ENCODE assay signal across 9 mouse cellular contexts in the genomic region with DNA sequence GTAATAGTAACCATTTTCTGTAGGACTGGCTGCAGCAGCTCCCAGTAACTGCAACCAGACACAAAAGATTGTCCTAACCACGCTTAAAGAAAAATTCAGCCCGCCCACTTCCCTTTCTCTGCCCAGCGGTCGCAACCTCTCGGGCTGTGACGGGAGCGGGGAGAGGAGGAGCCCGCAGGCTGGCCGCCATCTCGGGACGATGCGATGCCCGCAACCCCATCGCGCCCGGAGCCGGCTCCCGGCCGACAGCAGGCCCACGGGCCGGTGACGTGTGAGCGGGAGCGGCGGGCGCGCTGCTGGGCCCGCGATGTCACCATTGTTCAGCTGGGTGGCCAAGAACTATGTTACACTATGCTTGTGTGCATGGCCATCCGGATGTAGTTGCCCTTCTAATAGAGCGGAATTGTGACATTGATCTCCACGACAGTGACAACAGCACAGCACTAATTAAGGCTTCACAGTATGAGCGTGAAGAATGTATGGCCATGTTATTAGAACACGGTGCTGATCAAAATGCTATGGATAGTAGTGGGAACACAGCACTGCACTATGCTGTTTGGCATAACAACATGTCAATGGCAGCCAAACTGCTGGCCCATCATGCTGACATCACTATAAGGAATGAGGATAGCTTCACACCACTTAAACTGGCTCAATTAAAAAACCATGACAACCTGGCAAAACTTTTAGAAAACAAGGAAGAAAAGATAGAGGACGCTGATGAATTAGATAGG. TPM values are rescaled to one million over a fixed set of nuclear protein-coding genes. Genes with fewer than 3 reads are reported as not detected.
DNase-seq lines count a peak whose midpoint lies in the region; ATAC-seq and TF ChIP-seq lines count a peak whose summit lies in the region.
"Had no signal": no experiment of that assay in that cellular context is flagged by ENCODE, and none has a peak within 500 bp of the region (broad histone marks: within the 10 kb centered on the region; RNA-seq: fewer than 3 reads in every experiment).

No protein-coding gene starts in this region.

- peak overlapping the region; percentile 55 for H3K4me3 ChIP-seq in ES-Bruce4 (ENCODE audit: low read depth, low read length)
- H3K4me3 ChIP-seq in forebrain, embryonic 11.5 days (ENCODE audit: low read depth, low read length): peak overlapping the region; percentile 22
- H3K4me3 ChIP-seq in heart, embryonic 16.5 days (ENCODE audit: low read length): peak overlapping the region; percentile 56
- peak overlapping the region; percentile 38 for H3K4me3 ChIP-seq in small intestine, adult 2 months (ENCODE audit: low read depth, low read length)

- TF ChIP-seq POLR2A in ES-Bruce4 (IDR thresholded peaks at IDR 0.05; ENCODE audit: insufficient read depth, low read length): no peak
- TF ChIP-seq POLR2A in small intestine, adult 2 months (IDR thresholded peaks at IDR 0.05; ENCODE audit: low read depth, low read length): no peak

- no peak overlapping the region for H3K27ac ChIP-seq in ES-Bruce4 (ENCODE audit: insufficient read depth, low read length)
- no peak overlapping the region for H3K27ac ChIP-seq in forebrain, embryonic 11.5 days (ENCODE audit: low read depth, low read length)
- no peak overlapping the region for H3K27ac ChIP-seq in heart, embryonic 16.5 days (ENCODE audit: low read length)
- H3K27ac ChIP-seq in small intestine, adult 2 months (ENCODE audit: insufficient read depth, low read depth, low read length): no peak overlapping the region
- H3K27ac ChIP-seq: macrophage had no signal

- no peaks in the 10 kb centered on the region for H3K36me3 ChIP-seq in ES-Bruce4 (ENCODE audit: control insufficient read depth, insufficient read depth, low read length, poor library complexity, severe bottlenecking)
- no peaks in the 10 kb centered on the region for H3K36me3 ChIP-seq in forebrain, embryonic 11.5 days (ENCODE audit: control insufficient read depth, insufficient read depth, low read length)
- no peaks in the 10 kb centered on the region for H3K36me3 ChIP-seq in heart, embryonic 16.5 days (ENCODE audit: control insufficient read depth, insufficient read depth)
- H3K36me3 ChIP-seq in small intestine, adult 2 months (ENCODE audit: control insufficient read depth, insufficient read depth, low read length): no peaks in the 10 kb centered on the region

- DNase-seq in adrenal gland, postnatal 4 days (ENCODE audit: low spot score in 2 of 2): peak; percentile 7 to 17
- DNase-seq in forebrain, embryonic 11.5 days (ENCODE audit: low spot score): peak; percentile 71
- DNase-seq in kidney, postnatal 10 days: peak; percentile 79
- peak; percentile 23 for DNase-seq in lung, postnatal 25 days (ENCODE audit: low spot score)

- peak overlapping the region; percentile 46 for H3K4me2 ChIP-seq in forebrain, embryonic 11.5 days (ENCODE audit: low read depth, low read length, severe bottlenecking)
- H3K4me2 ChIP-seq in heart, embryonic 16.5 days (ENCODE audit: low read depth, low read length): peak overlapping the region; percentile 86

- ATAC-seq in forebrain, embryonic 11.5 days (replicated peaks; ENCODE audit: low FRiP score): peak; percentile 61
- no peak for ATAC-seq in heart, embryonic 16.5 days (replicated peaks; ENCODE audit: extremely low read depth, insufficient read depth, low FRiP score)
- ATAC-seq in inflammation-experienced regulatory T-cells, adult 6 months: no peak

- no peaks in the 10 kb centered on the region for H3K9me3 ChIP-seq in ES-Bruce4 (replicated peaks; ENCODE audit: control insufficient read depth, insufficient read depth, low read length, poor library complexity, severe bottlenecking)
- H3K9me3 ChIP-seq in forebrain, embryonic 11.5 days (ENCODE audit: control insufficient read depth, low read length): no peaks in the 10 kb centered on the region
- peaks cover 4% of the 10 kb centered on the region; the same call in 1 of the 2 replicates for H3K9me3 ChIP-seq in heart, embryonic 16.5 days (replicated peaks; ENCODE audit: control insufficient read depth, low read length)

- no peak overlapping the region for H3K9ac ChIP-seq in ES-Bruce4 (ENCODE audit: low read depth, poor library complexity, severe bottlenecking)
- H3K9ac ChIP-seq in forebrain, embryonic 11.5 days (ENCODE audit: low read length): peak overlapping the region; percentile 55
- peak overlapping the region; percentile 72 for H3K9ac ChIP-seq in heart, embryonic 16.5 days (ENCODE audit: low read length)

- no peak for TF ChIP-seq CTCF in ES-Bruce4 (IDR thresholded peaks at IDR 0.05; ENCODE audit: low read depth, low read length)
- TF ChIP-seq CTCF in small intestine, adult 2 months (IDR thresholded peaks at IDR 0.05; ENCODE audit: extremely low read depth, insufficient read length, insufficient replicate concordance, low read depth, low read length): no peak

- 19% methylated on average over 35 of the region's 35 CpGs for WGBS in forebrain, embryonic 11.5 days
- 13% methylated on average over 35 of the region's 35 CpGs for WGBS in heart, embryonic 16.5 days
- 21% methylated on average over 35 of the region's 35 CpGs for WGBS in small intestine, adult 2 months

- H3K4me1 ChIP-seq in ES-Bruce4 (ENCODE audit: control insufficient read depth, insufficient read depth, low read length): no peaks in the 10 kb centered on the region
- no peaks in the 10 kb centered on the region for H3K4me1 ChIP-seq in forebrain, embryonic 11.5 days (replicated peaks; ENCODE audit: control insufficient read depth, insufficient read depth, low read length)
- H3K4me1 ChIP-seq in heart, embryonic 16.5 days (ENCODE audit: control insufficient read depth, insufficient read depth, low read length): no peaks in the 10 kb centered on the region
- H3K4me1 ChIP-seq in small intestine, adult 2 months (ENCODE audit: control insufficient read depth, insufficient read depth, insufficient read length, low read length): peaks cover 3% of the 10 kb centered on the region; the same call in 1 of the 2 replicates

- no peak for TF ChIP-seq EP300 in ES-Bruce4 (IDR thresholded peaks at IDR 0.05; ENCODE audit: insufficient read depth, low read depth, low read length)

- no peaks in the 10 kb centered on the region for H3K27me3 ChIP-seq in ES-Bruce4 (ENCODE audit: control insufficient read depth, insufficient read depth, low read length, poor library complexity, severe bottlenecking)
- H3K27me3 ChIP-seq in forebrain, embryonic 11.5 days (ENCODE audit: control insufficient read depth, insufficient read depth, low read length): no peaks in the 10 kb centered on the region
- no peaks in the 10 kb centered on the region for H3K27me3 ChIP-seq in heart, embryonic 16.5 days (ENCODE audit: control insufficient read depth, insufficient read depth, low read length)
- peaks cover 4% of the 10 kb centered on the region; the same call in 1 of the 2 replicates for H3K27me3 ChIP-seq in small intestine, adult 2 months (ENCODE audit: control insufficient read depth, insufficient read depth, low read length)

RNA-seq across cellular contexts. Expression of a gene that starts 59.2 kb away (rescaled TPM):
- 0.50 TPM in 1 of 2 replicates, not detected in the other for polyA plus RNA-seq in ES-Bruce4 (2011; ENCODE audit: insufficient read depth, insufficient read length, low read depth, missing spikeins)
- 1 to 10 TPM; 3.2 to 5.9 TPM for total RNA-seq in adrenal gland, postnatal 4 days (2021)
- polyA plus RNA-seq in forebrain, embryonic 11.5 days (2014; fragmentation: Nextera tagmentation; extraction: Ambion mirVana): 0.13 TPM in 1 of 2 replicates, not detected in the other
- 0.18 and 0.59 TPM in 2 replicates for polyA plus RNA-seq in heart, embryonic 16.5 days (2015; fragmentation: Nextera tagmentation; extraction: Ambion mirVana)
- polyA plus RNA-seq in small intestine, adult 2 months (2012; rRNA removed): 4.0 and 9.1 TPM in 2 replicates
- not detected for polyA plus RNA-seq in inflammation-experienced regulatory T-cells, adult 6 months (2017; shearing (Covaris generic))
- polyA plus RNA-seq: macrophage had no signal

Comparison
In these comparisons a context has a peak if more than half of its experiments do, and no peak if none do; other contexts are left out.
1. DNase-seq: peak in every context shown above with its lines; median percentile 79 in kidney, postnatal 10 days; 71 in forebrain, embryonic 11.5 days; 23 in lung, postnatal 25 days; 12 in adrenal gland, postnatal 4 days.